Mouse (Mus musculus) retina, postnatal 1 day (tissue): ENCODE measurements around the gene Mettl7a2.

Source experiments
- DNase-seq: peaks from one replicate; pipeline ENCODE4 v3.0.0-alpha.2; 2012

Mettl7a2 gene

GRCm38 (mm10) chr15:100400592-100401250, 47.7 kb downstream of the Mettl7a2 start:
- DNase-seq = no peak

GRCm38 (mm10) chr15:100401811-100402210, 48.8 kb downstream of the Mettl7a2 start:
- no peak for DNase-seq

- no peak for DNase-seq
Measured at GRCm38 (mm10) chr15:100402347-100402746, 49.3 kb downstream of the Mettl7a2 start.

- DNase-seq = no peak
Measured at GRCm38 (mm10) chr15:100402798-100403197, 49.8 kb downstream of the Mettl7a2 start.

GRCm38 (mm10) chr15:100403318-100404000, 50.5 kb downstream of the Mettl7a2 start:
- no peak for DNase-seq

GRCm38 (mm10) chr15:100406088-100406487, 53.1 kb downstream of the Mettl7a2 start:
- no peak for DNase-seq

GRCm38 (mm10) chr15:100410918-100411672, 58.1 kb downstream of the Mettl7a2 start:
- DNase-seq = no peak
